Mouse (Mus musculus): ENCODE results near the gene Rara. TPM values are rescaled to one million over a fixed set of nuclear protein-coding genes. Genes with fewer than 3 reads are reported as not detected.

The Rara gene
- total and polyA plus RNA-seq, 3 experiments = 4.5 to 13.7 (median 12.1) TPM

- H3K4me2 ChIP-seq (ENCODE audit: insufficient read depth, low read depth, poor library complexity, severe bottlenecking) = peak overlapping the region; percentile 80
- H3K9ac ChIP-seq (ENCODE audit: insufficient read depth, low read depth) = peak overlapping the region; percentile 42
- no peaks in the 10 kb centered on the region for H3K27me3 ChIP-seq (replicated peaks)
- peaks cover 8% of the 10 kb centered on the region for H3K79me2 ChIP-seq (replicated peaks; ENCODE audit: control insufficient read depth, extremely low read depth, insufficient read depth, poor library complexity, severe bottlenecking)
- in situ Hi-C loops (cut with MboI; ENCODE audit: low pct_ligation_motif_present, low pct_unique_long_range_greater_than_20kb, low sequenced_read_pairs) = no loop called here
- no peak for DNase-seq (ENCODE audit: extremely low read depth)
- peak overlapping the region; percentile 51 to 90 (median 72) for H3K4me3 ChIP-seq (replicated peaks in 1 of 3; ENCODE audit: low read depth in 2 of 3, low read length in 2 of 3, poor library complexity in 1 of 3)
- no peaks in the 10 kb centered on the region for H3K36me3 ChIP-seq (replicated peaks in 1 of 2; ENCODE audit: control insufficient read depth in 1 of 2, insufficient read depth in 1 of 2, low read length in 1 of 2)
- dilution Hi-C loops (cut with MboI; ENCODE audit: extremely low pct_ligation_motif_present, extremely low pct_unique_long_range_greater_than_20kb, low sequenced_read_pairs) = no loop called here
- H3K27ac ChIP-seq (ENCODE audit: insufficient read depth, low read depth) = peak overlapping the region; percentile 95
- H3K4me1 ChIP-seq (ENCODE audit: control insufficient read depth in 1 of 2, insufficient read depth in 2 of 2) = peaks cover 50 to 88% of the 10 kb centered on the region in 2 experiments
- TF ChIP-seq MYC (IDR thresholded peaks at IDR 0.05; ENCODE audit: low read depth, low read length) (no peak), POLR2A (IDR thresholded peaks at IDR 0.05; ENCODE audit: low read depth, low read length) (no peak), MXI1 (IDR thresholded peaks at IDR 0.05; ENCODE audit: low read depth, low read length) (no peak), TBP (conservative IDR thresholded peaks at IDR 0.05; ENCODE audit: low read depth, low read length) (no peak), ELF1 (IDR thresholded peaks at IDR 0.05; ENCODE audit: low read depth, low read length) (no peak), ZMIZ1 (IDR thresholded peaks at IDR 0.05; ENCODE audit: low read depth, low read length) (no peak), IRF4 (IDR thresholded peaks at IDR 0.05; ENCODE audit: low read depth, low read length) (no peak), NRF1 (IDR thresholded peaks at IDR 0.05; ENCODE audit: low read depth, low read length) (no peak; the same call in 1 of the 2 replicates), ZNF384 (IDR thresholded peaks at IDR 0.05; ENCODE audit: low read depth, low read length) (no peak), PAX5 (IDR thresholded peaks at IDR 0.05; ENCODE audit: low read length) (no peak), ZKSCAN1 (IDR thresholded peaks at IDR 0.05; ENCODE audit: borderline replicate concordance, low read depth, low read length) (no peak), MAX (IDR thresholded peaks at IDR 0.05; ENCODE audit: low read length) (no peak), E2F4 (IDR thresholded peaks at IDR 0.05; ENCODE audit: insufficient replicate concordance, low read depth, low read length) (no peak), ETS1 (conservative IDR thresholded peaks at IDR 0.05; ENCODE audit: low read depth, low read length) (no peak), BHLHE40 (IDR thresholded peaks at IDR 0.05; ENCODE audit: low read depth, low read length) (no peak), USF2 (conservative IDR thresholded peaks at IDR 0.05; ENCODE audit: low read depth, low read length) (no peak)
- H3K9me3 ChIP-seq (replicated peaks; ENCODE audit: low read length) = no peaks in the 10 kb centered on the region
Measured at GRCm38 (mm10) chr11:98942555-98942922, 14.9 kb downstream of the Rara start.

GRCm38 (mm10) chr11:98942923-98943641, 15.5 kb downstream of the Rara start:
- peaks cover 53 to 93% of the 10 kb centered on the region in 2 experiments for H3K4me1 ChIP-seq (ENCODE audit: control insufficient read depth in 1 of 2, insufficient read depth in 2 of 2)
- dilution Hi-C loops (cut with MboI; ENCODE audit: extremely low pct_ligation_motif_present, extremely low pct_unique_long_range_greater_than_20kb, low sequenced_read_pairs) = no loop called here
- TF ChIP-seq E2F4 (IDR thresholded peaks at IDR 0.05; ENCODE audit: insufficient replicate concordance, low read depth, low read length) = no peak
- TF ChIP-seq MAX (IDR thresholded peaks at IDR 0.05; ENCODE audit: low read length) = peak; percentile 69; the same call in 1 of the 2 replicates
- TF ChIP-seq ZMIZ1 (IDR thresholded peaks at IDR 0.05; ENCODE audit: low read depth, low read length) = peak; percentile 35
- peak; percentile 88 for TF ChIP-seq TCF12 (IDR thresholded peaks at IDR 0.05; ENCODE audit: low read depth, low read length)
- peak; percentile 82; the same call in 1 of the 2 replicates for TF ChIP-seq MEF2A (IDR thresholded peaks at IDR 0.05; ENCODE audit: borderline replicate concordance, low read depth, low read length)
- no peak; the same call in 1 of the 2 replicates for TF ChIP-seq NELFE (IDR thresholded peaks at IDR 0.05; ENCODE audit: low read depth, low read length)
- TF ChIP-seq JUND (conservative IDR thresholded peaks at IDR 0.05; ENCODE audit: low read depth, low read length) = no peak
- TF ChIP-seq RCOR1 (conservative IDR thresholded peaks at IDR 0.05; ENCODE audit: low read depth, low read length) = peak; percentile 86; the same call in 1 of the 2 replicates
- TF ChIP-seq POLR2AphosphoS2 (IDR thresholded peaks at IDR 0.05; ENCODE audit: low read depth, low read length) = peak; percentile 67
- no peak for TF ChIP-seq CTCF (conservative IDR thresholded peaks at IDR 0.05 in 1 of 2, IDR thresholded peaks at IDR 0.05 in 1 of 2; ENCODE audit: low read depth in 2 of 2, low read length in 2 of 2)
- no peak for TF ChIP-seq ZC3H11A (IDR thresholded peaks at IDR 0.05; ENCODE audit: low read depth, low read length)
- TF ChIP-seq MAFK (IDR thresholded peaks at IDR 0.05; ENCODE audit: insufficient replicate concordance, low read length) = peak; percentile 48; the same call in 1 of the 2 replicates
- peak; percentile 96 for TF ChIP-seq BHLHE40 (IDR thresholded peaks at IDR 0.05; ENCODE audit: low read depth, low read length)
- TF ChIP-seq JUN (IDR thresholded peaks at IDR 0.05; ENCODE audit: insufficient read depth, low read depth, low read length) = no peak
- peak; percentile 55; the same call in 1 of the 2 replicates for TF ChIP-seq TBP (conservative IDR thresholded peaks at IDR 0.05; ENCODE audit: low read depth, low read length)
- TF ChIP-seq GABPA (IDR thresholded peaks at IDR 0.05; ENCODE audit: insufficient replicate concordance, low read depth, low read length) = no peak
- peak; percentile 91 for TF ChIP-seq ETS1 (conservative IDR thresholded peaks at IDR 0.05; ENCODE audit: low read depth, low read length)
- TF ChIP-seq NRF1 (IDR thresholded peaks at IDR 0.05; ENCODE audit: low read depth, low read length) = peak; percentile 45; the same call in 1 of the 2 replicates
- no peak; the same call in 1 of the 2 replicates for TF ChIP-seq USF2 (conservative IDR thresholded peaks at IDR 0.05; ENCODE audit: low read depth, low read length)
- TF ChIP-seq SMC3 (IDR thresholded peaks at IDR 0.05; ENCODE audit: low read depth, low read length) = peak; percentile 12; the same call in 1 of the 2 replicates
- peak; percentile 77; the same call in 1 of the 2 replicates for TF ChIP-seq MXI1 (IDR thresholded peaks at IDR 0.05; ENCODE audit: low read depth, low read length)
- TF ChIP-seq POLR2A (IDR thresholded peaks at IDR 0.05; ENCODE audit: low read depth, low read length) = peak; percentile 47; the same call in 1 of the 2 replicates
- peak; percentile 93 for TF ChIP-seq SIN3A (IDR thresholded peaks at IDR 0.05; ENCODE audit: low read length)

More at GRCm38 (mm10) chr11:98942923-98943641, 15.5 kb downstream of the Rara start:
- peak; percentile 91 for DNase-seq (ENCODE audit: extremely low read depth)
- no peaks in the 10 kb centered on the region for H3K36me3 ChIP-seq (replicated peaks in 1 of 2; ENCODE audit: control insufficient read depth in 1 of 2, insufficient read depth in 1 of 2, low read length in 1 of 2)
- in situ Hi-C loops (cut with MboI; ENCODE audit: low pct_ligation_motif_present, low pct_unique_long_range_greater_than_20kb, low sequenced_read_pairs) = no loop called here
- peak overlapping the region; percentile 42 for H3K9ac ChIP-seq (ENCODE audit: insufficient read depth, low read depth)
- peak overlapping the region; percentile 80 for H3K4me2 ChIP-seq (ENCODE audit: insufficient read depth, low read depth, poor library complexity, severe bottlenecking)
- peak overlapping the region; percentile 95 for H3K27ac ChIP-seq (ENCODE audit: insufficient read depth, low read depth)
- peaks cover 8% of the 10 kb centered on the region for H3K79me2 ChIP-seq (replicated peaks; ENCODE audit: control insufficient read depth, extremely low read depth, insufficient read depth, poor library complexity, severe bottlenecking)
- H3K27me3 ChIP-seq (replicated peaks) = no peaks in the 10 kb centered on the region
- no peaks in the 10 kb centered on the region for H3K9me3 ChIP-seq (replicated peaks; ENCODE audit: low read length)
- H3K4me3 ChIP-seq (replicated peaks in 1 of 3; ENCODE audit: low read depth in 2 of 3, low read length in 2 of 3, poor library complexity in 1 of 3) = peak overlapping the region; percentile 51 to 90 (median 72)

Measured in CH12.LX (cell line).